Mouse (Mus musculus) urinary bladder, adult 18-20 months (tissue): ENCODE measurements at regions not wholly inside any gene's neighbourhood (a gene's known extent, or its start where the extent isn't known, plus 50 kb on each side); places are given as distances from the start of the nearest gene placed in this dataset.
A peak's percentile ranks its signal among the peaks of the same experiment; 100 is the strongest.
"Not testable (repeated sequence)": the region's sequence is repeated elsewhere in the genome, so short reads cannot be mapped to it uniquely, and the experiment has no call there.

ENCODE experiments used
- DNase-seq, 2 experiments: peaks; one replicate each; pipeline ENCODE4 v3.0.0; 2022; ENCODE audit warnings: low spot score in 2 of 2, mixed read lengths in 2 of 2

GRCm38 (mm10) chrX:50537122-50537784 lies 109.0 kb upstream of the Olfr1324 start:
- DNase-seq, result peak in 1 of 2 experiments; percentile 39

- DNase-seq, result no peak
Measured at GRCm38 (mm10) chrX:50504047-50504446, 75.7 kb upstream of the Olfr1324 start.

GRCm38 (mm10) chrX:50501181-50501580 lies 72.9 kb upstream of the Olfr1324 start:
- DNase-seq, result no peak

- DNase-seq, result not testable (repeated sequence)
Measured at GRCm38 (mm10) chrX:50490477-50490967, 62.2 kb upstream of the Olfr1324 start.
